Mouse (Mus musculus): ENCODE data around the gene Serpini1. TPM values are rescaled to one million over a fixed set of nuclear protein-coding genes. Genes with fewer than 3 reads are reported as not detected.
"Not testable (repeated sequence)": the region's sequence is repeated elsewhere in the genome, so short reads cannot be mapped to it uniquely, and the experiment has no call there.

Gene Serpini1
- polyA plus RNA-seq, 1 experiment from 2014 or later: 90.2 TPM

GRCm38 (mm10) chr3:75648226-75648625, 90.9 kb downstream of the Serpini1 start:
- ATAC-seq: no peak

GRCm38 (mm10) chr3:75650416-75651154, 93.2 kb downstream of the Serpini1 start:
- WGBS: 54% methylated on average over 4 of the region's 4 CpGs
- not testable (repeated sequence) for H3K36me3 ChIP-seq; H3K9me3 ChIP-seq; ATAC-seq; H3K27me3 ChIP-seq; H3K9ac ChIP-seq (replicated peaks); H3K27ac ChIP-seq; H3K4me1 ChIP-seq (replicated peaks); H3K4me3 ChIP-seq (replicated peaks); H3K4me2 ChIP-seq (replicated peaks)

More at GRCm38 (mm10) chr3:75648226-75648625, 90.9 kb downstream of the Serpini1 start:
- Histone ChIP-seq H3K4me2 (replicated peaks) (no peak overlapping the region), H3K27me3 (no peaks in the 10 kb centered on the region), H3K4me1 (replicated peaks) (no peaks in the 10 kb centered on the region), H3K9me3 (no peaks in the 10 kb centered on the region), H3K36me3 (no peaks in the 10 kb centered on the region), H3K27ac (no peak overlapping the region), H3K9ac (replicated peaks) (no peak overlapping the region), H3K4me3 (replicated peaks) (no peak overlapping the region)
- WGBS: 89% methylated on average over 1 of the region's 1 CpGs

GRCm38 (mm10) chr3:75651603-75652115, 94.3 kb downstream of the Serpini1 start:
- no peak overlapping the region for H3K9ac ChIP-seq (replicated peaks)
- no peak for ATAC-seq
- WGBS: 79% methylated on average over 2 of the region's 2 CpGs
- H3K4me2 ChIP-seq (replicated peaks): no peak overlapping the region
- H3K27me3 ChIP-seq: no peaks in the 10 kb centered on the region
- H3K4me1 ChIP-seq (replicated peaks): no peaks in the 10 kb centered on the region
- no peaks in the 10 kb centered on the region for H3K9me3 ChIP-seq
- H3K36me3 ChIP-seq: no peaks in the 10 kb centered on the region
- no peak overlapping the region for H3K4me3 ChIP-seq (replicated peaks)
- no peak overlapping the region for H3K27ac ChIP-seq

GRCm38 (mm10) chr3:75653901-75654300, 96.6 kb downstream of the Serpini1 start:
- not testable (repeated sequence) for H3K4me1 ChIP-seq (replicated peaks); ATAC-seq; H3K4me2 ChIP-seq (replicated peaks); H3K9ac ChIP-seq (replicated peaks); H3K27ac ChIP-seq; H3K4me3 ChIP-seq (replicated peaks); H3K36me3 ChIP-seq; H3K27me3 ChIP-seq; H3K9me3 ChIP-seq
- WGBS: 68% methylated on average over 4 of the region's 4 CpGs

- no peak overlapping the region for H3K27ac ChIP-seq
- H3K9ac ChIP-seq (replicated peaks): no peak overlapping the region
- no peaks in the 10 kb centered on the region for H3K27me3 ChIP-seq
- H3K36me3 ChIP-seq: no peaks in the 10 kb centered on the region
- no peaks in the 10 kb centered on the region for H3K4me1 ChIP-seq (replicated peaks)
- H3K4me2 ChIP-seq (replicated peaks): no peak overlapping the region
- no peak overlapping the region for H3K4me3 ChIP-seq (replicated peaks)
- ATAC-seq: no peak
- 74% methylated on average over 6 of the region's 6 CpGs for WGBS
- no peaks in the 10 kb centered on the region for H3K9me3 ChIP-seq
Measured at GRCm38 (mm10) chr3:75655578-75656344, 98.4 kb downstream of the Serpini1 start.

GRCm38 (mm10) chr3:75666962-75667361, 109.6 kb downstream of the Serpini1 start:
- Histone ChIP-seq H3K27me3 (no peaks in the 10 kb centered on the region), H3K9me3 (no peaks in the 10 kb centered on the region), H3K4me2 (replicated peaks) (no peak overlapping the region), H3K9ac (replicated peaks) (no peak overlapping the region), H3K36me3 (no peaks in the 10 kb centered on the region), H3K27ac (no peak overlapping the region), H3K4me1 (replicated peaks) (no peaks in the 10 kb centered on the region), H3K4me3 (replicated peaks) (no peak overlapping the region)
- WGBS: 86% methylated on average over 3 of the region's 3 CpGs
- no peak for ATAC-seq

GRCm38 (mm10) chr3:75670425-75670824, 113.1 kb downstream of the Serpini1 start:
- no peaks in the 10 kb centered on the region for H3K4me1 ChIP-seq (replicated peaks)
- ATAC-seq: no peak
- no peak overlapping the region for H3K4me2 ChIP-seq (replicated peaks)
- no peaks in the 10 kb centered on the region for H3K36me3 ChIP-seq
- H3K27me3 ChIP-seq: no peaks in the 10 kb centered on the region
- H3K27ac ChIP-seq: no peak overlapping the region
- no peaks in the 10 kb centered on the region for H3K9me3 ChIP-seq
- no peak overlapping the region for H3K9ac ChIP-seq (replicated peaks)
- WGBS: 49% methylated on average over 1 of the region's 1 CpGs
- no peak overlapping the region for H3K4me3 ChIP-seq (replicated peaks)

- Histone ChIP-seq H3K9ac (replicated peaks) (no peak overlapping the region), H3K36me3 (no peaks in the 10 kb centered on the region), H3K4me1 (replicated peaks) (no peaks in the 10 kb centered on the region), H3K27ac (no peak overlapping the region), H3K9me3 (no peaks in the 10 kb centered on the region), H3K4me3 (replicated peaks) (no peak overlapping the region), H3K4me2 (replicated peaks) (no peak overlapping the region), H3K27me3 (no peaks in the 10 kb centered on the region)
- ATAC-seq: no peak
Measured at GRCm38 (mm10) chr3:75682881-75683280, 125.5 kb downstream of the Serpini1 start.

- H3K9ac ChIP-seq (replicated peaks): no peak overlapping the region
- no peaks in the 10 kb centered on the region for H3K27me3 ChIP-seq
- H3K4me1 ChIP-seq (replicated peaks): no peaks in the 10 kb centered on the region
- no peak overlapping the region for H3K27ac ChIP-seq
- ATAC-seq: no peak
- WGBS: 80% methylated on average over 2 of the region's 2 CpGs
- no peaks in the 10 kb centered on the region for H3K36me3 ChIP-seq
- no peak overlapping the region for H3K4me2 ChIP-seq (replicated peaks)
- no peaks in the 10 kb centered on the region for H3K9me3 ChIP-seq
- H3K4me3 ChIP-seq (replicated peaks): no peak overlapping the region
Measured at GRCm38 (mm10) chr3:75686775-75687174, 129.4 kb downstream of the Serpini1 start.

GRCm38 (mm10) chr3:75687187-75687825, 130.0 kb downstream of the Serpini1 start:
- WGBS: 83% methylated on average over 3 of the region's 3 CpGs
- H3K27me3 ChIP-seq: no peaks in the 10 kb centered on the region
- no peak overlapping the region for H3K4me2 ChIP-seq (replicated peaks)
- no peak overlapping the region for H3K27ac ChIP-seq
- ATAC-seq: no peak
- no peaks in the 10 kb centered on the region for H3K9me3 ChIP-seq
- H3K4me1 ChIP-seq (replicated peaks): no peaks in the 10 kb centered on the region
- H3K36me3 ChIP-seq: no peaks in the 10 kb centered on the region
- H3K9ac ChIP-seq (replicated peaks): no peak overlapping the region
- H3K4me3 ChIP-seq (replicated peaks): no peak overlapping the region

GRCm38 (mm10) chr3:75690321-75690720, 133.0 kb downstream of the Serpini1 start:
- no peak overlapping the region for H3K9ac ChIP-seq (replicated peaks)

GRCm38 (mm10) chr3:75692088-75692487, 134.7 kb downstream of the Serpini1 start:
- Histone ChIP-seq H3K9ac (replicated peaks) (no peak overlapping the region), H3K4me3 (replicated peaks) (no peak overlapping the region), H3K27me3 (no peaks in the 10 kb centered on the region), H3K27ac (no peak overlapping the region), H3K4me1 (replicated peaks) (no peaks in the 10 kb centered on the region), H3K4me2 (replicated peaks) (no peak overlapping the region), H3K36me3 (no peaks in the 10 kb centered on the region), H3K9me3 (no peaks in the 10 kb centered on the region)
- 79% methylated on average over 1 of the region's 1 CpGs for WGBS
- ATAC-seq: no peak

More at GRCm38 (mm10) chr3:75690321-75690720, 133.0 kb downstream of the Serpini1 start:
- Histone ChIP-seq H3K4me1 (replicated peaks) (no peaks in the 10 kb centered on the region), H3K27me3 (no peaks in the 10 kb centered on the region), H3K9me3 (no peaks in the 10 kb centered on the region), H3K4me3 (replicated peaks) (no peak overlapping the region), H3K36me3 (no peaks in the 10 kb centered on the region), H3K27ac (no peak overlapping the region), H3K4me2 (replicated peaks) (no peak overlapping the region)
- ATAC-seq: no peak

Data from midbrain, embryonic 13.5 days (tissue).